Mouse (Mus musculus) ES-E14 (cell line): ENCODE results near the gene Msi2. TPM values are rescaled to one million over a fixed set of nuclear protein-coding genes. Genes with fewer than 3 reads are reported as not detected.

Experiments
- DNase-seq: peaks from one replicate; pipeline ENCODE4 v3.0.0-alpha.2; 2013; ENCODE audit warnings: low read depth, low spot score
- H3K27ac ChIP-seq: 2 replicates; pipeline ENCODE4 v1.5.1; 2012; ENCODE audit warnings: low read depth, mild to moderate bottlenecking, low read length, moderate library complexity, mixed read lengths; ENCODE audit not compliant: poor library complexity, insufficient read depth, severe bottlenecking
- H3K36me3 ChIP-seq: 2 replicates; pipeline ENCODE4 v1.6.1; 2012; ENCODE audit warnings: mild to moderate bottlenecking, low read length, moderate library complexity, mixed read lengths; ENCODE audit not compliant: control insufficient read depth, poor library complexity, insufficient read depth, severe bottlenecking
- H3K4me1 ChIP-seq, 2 experiments: fragments of 150-350 bp in 1 of 2; sonication (generic) in 1 of 2; 2 replicates each; pipeline ENCODE4 v1.6.1; 2012; ENCODE audit warnings: low read length in 2 of 2, mild to moderate bottlenecking in 1 of 2, mixed read lengths in 1 of 2; ENCODE audit not compliant: control insufficient read depth in 2 of 2, insufficient read depth in 2 of 2, poor library complexity in 1 of 2
- H3K4me3 ChIP-seq, 2 experiments: fragments of 150-350 bp in 1 of 2; sonication (generic) in 1 of 2; 2 replicates each; pipeline ENCODE4 v1.5.1; 2012; ENCODE audit warnings: low read length in 2 of 2, low read depth in 1 of 2, mild to moderate bottlenecking in 1 of 2, mixed read lengths in 1 of 2; ENCODE audit not compliant: insufficient read depth in 1 of 2, poor library complexity in 1 of 2, severe bottlenecking in 1 of 2
- H3K9ac ChIP-seq: 2 replicates; pipeline ENCODE4 v1.6.1; 2012; ENCODE audit warnings: low read depth, mild to moderate bottlenecking, low read length, mixed read lengths; ENCODE audit not compliant: poor library complexity, insufficient read depth, severe bottlenecking
- H3K9me3 ChIP-seq: fragments of 150-350 bp; sonication (generic); 2 replicates; pipeline ENCODE4 v1.6.1; 2012; ENCODE audit warnings: low read depth, mild to moderate bottlenecking, low read length; ENCODE audit not compliant: control insufficient read depth, insufficient read depth
- CHD2 ChIP-seq: IDR thresholded peaks from 2 replicates; pipeline ENCODE4 v1.6.1; 2014; ENCODE audit warnings: mild to moderate bottlenecking, low read depth, low read length, inconsistent platforms
- HCFC1 ChIP-seq: IDR thresholded peaks from 2 replicates; pipeline ENCODE4 v1.6.1; 2012; ENCODE audit warnings: low read length, inconsistent platforms, borderline replicate concordance; ENCODE audit not compliant: insufficient read depth
- MAFK ChIP-seq: IDR thresholded peaks from 2 replicates; pipeline ENCODE4 v1.6.1; 2014; ENCODE audit warnings: mild to moderate bottlenecking, low read depth, low read length, inconsistent platforms; ENCODE audit not compliant: insufficient read depth
- ZC3H11A ChIP-seq: IDR thresholded peaks from 2 replicates; pipeline ENCODE4 v1.6.1; 2012; ENCODE audit warnings: low read depth, mild to moderate bottlenecking, inconsistent platforms, low read length, borderline replicate concordance
- ZNF384 ChIP-seq: IDR thresholded peaks from 2 replicates; pipeline ENCODE4 v1.6.1; 2012; ENCODE audit warnings: low read depth, low read length, inconsistent platforms
- in situ Hi-C, 2 experiments: fragments of 600-800 bp; cut with MboI; formaldehyde crosslinking; loops; one replicate each; pipeline ENCODE4 v1.15.1; 2025; ENCODE audit warnings: low sequenced_read_pairs in 2 of 2, inconsistent platforms in 1 of 2; ENCODE audit not compliant: unreplicated experiment in 2 of 2
- total RNA-seq: library from RNA; depleted of rRNA; stranded (reverse); fragments of 300-350 nt; gene quantifications from 2 replicates; pipeline ENCODE4 v1.2.3, GENCODE M21; 2012

Msi2 gene
- total RNA-seq, 1 experiment = 66.4 TPM

DNA sequence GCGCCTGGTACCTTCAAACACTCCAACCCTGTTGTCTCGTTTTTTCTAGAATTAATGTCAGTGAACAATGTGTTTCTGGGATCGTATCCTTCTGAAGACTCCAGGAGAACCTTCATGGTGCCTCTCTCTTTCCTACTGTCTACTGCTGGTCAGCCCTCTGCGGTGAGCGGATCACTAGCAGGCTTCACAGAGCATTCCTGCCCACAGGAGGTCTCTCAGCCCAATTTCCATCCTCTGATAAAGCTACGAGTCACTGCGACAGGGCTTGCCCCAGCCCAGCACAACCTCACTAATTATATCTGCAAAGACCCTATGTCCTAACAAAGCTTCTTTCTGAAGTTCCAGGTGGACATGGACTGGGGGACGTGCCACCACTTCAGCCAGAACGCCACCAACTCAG is 157.7 kb downstream of the Msi2 start:
- Histone ChIP-seq H3K27ac (peak overlapping the region; percentile 32; the same call in 1 of the 2 replicates), H3K9ac (0 out of 2 replicates have a peak overlapping the region, but pooled peaks have one; percentile 31), H3K36me3 (no peaks in the 10 kb centered on the region; the same call in 1 of the 2 replicates), H3K4me1 (peaks cover 35 to 45% of the 10 kb centered on the region in 2 experiments), H3K9me3 (no peaks in the 10 kb centered on the region), H3K4me3 (no peak overlapping the region)
- TF ChIP-seq CHD2 (no peak), ZC3H11A (no peak), HCFC1 (no peak), MAFK (no peak), ZNF384 (no peak)
- in situ Hi-C loops = no loop called here
- DNase-seq = no peak

DNA sequence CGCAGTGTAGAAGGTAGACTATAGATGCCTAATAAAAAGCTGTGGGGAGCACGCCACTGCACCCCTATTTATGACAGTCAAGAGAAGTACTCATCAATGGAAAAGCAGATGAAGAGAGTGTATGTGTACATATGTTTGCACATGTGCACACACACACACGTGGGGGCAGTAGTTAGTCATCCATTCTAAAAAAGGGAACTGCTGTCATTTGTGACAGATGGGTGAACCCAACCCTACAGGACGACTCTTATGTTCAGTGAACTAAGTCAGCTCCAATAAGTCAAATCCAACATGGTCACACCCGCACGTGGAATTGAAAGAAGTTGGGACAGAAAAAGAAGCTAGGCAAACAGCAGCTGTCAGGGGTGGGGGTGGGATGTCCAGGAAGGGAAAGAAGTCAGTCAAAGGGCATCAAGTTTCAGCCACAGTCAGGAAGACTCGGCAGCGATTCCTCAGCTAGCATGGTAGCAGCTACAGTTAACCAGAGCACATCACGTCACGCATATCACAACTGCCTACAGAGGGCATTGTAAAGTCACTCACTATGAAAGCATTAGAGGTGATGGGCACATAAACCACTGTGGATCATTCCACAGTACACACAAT is 158.8 kb downstream of the Msi2 start:
- H3K27ac ChIP-seq = no peak overlapping the region; the same call in 1 of the 2 replicates
- peaks cover 34 to 50% of the 10 kb centered on the region in 2 experiments for H3K4me1 ChIP-seq
- in situ Hi-C loops = no loop called here
- no peaks in the 10 kb centered on the region for H3K9me3 ChIP-seq
- H3K9ac ChIP-seq = no peak overlapping the region
- DNase-seq = no peak
- no peaks in the 10 kb centered on the region for H3K36me3 ChIP-seq
- no peak overlapping the region for H3K4me3 ChIP-seq
- TF ChIP-seq HCFC1 (no peak), ZNF384 (no peak), CHD2 (no peak), ZC3H11A (no peak), MAFK (no peak)

- DNase-seq = no peak
- H3K9me3 ChIP-seq = no peaks in the 10 kb centered on the region
- H3K4me3 ChIP-seq = no peak overlapping the region
- no peaks in the 10 kb centered on the region for H3K36me3 ChIP-seq
- TF ChIP-seq CHD2 (no peak), ZC3H11A (no peak), ZNF384 (no peak), MAFK (no peak), HCFC1 (no peak)
- in situ Hi-C loops = no loop called here
- H3K4me1 ChIP-seq = peaks cover 32 to 54% of the 10 kb centered on the region in 2 experiments
- H3K9ac ChIP-seq = peak overlapping the region; percentile 5; the same call in 1 of the 2 replicates
- peak overlapping the region; percentile 88; the same call in 1 of the 2 replicates for H3K27ac ChIP-seq
Measured at GRCm38 (mm10) chr11:88558731-88559130, 159.6 kb downstream of the Msi2 start.

DNA sequence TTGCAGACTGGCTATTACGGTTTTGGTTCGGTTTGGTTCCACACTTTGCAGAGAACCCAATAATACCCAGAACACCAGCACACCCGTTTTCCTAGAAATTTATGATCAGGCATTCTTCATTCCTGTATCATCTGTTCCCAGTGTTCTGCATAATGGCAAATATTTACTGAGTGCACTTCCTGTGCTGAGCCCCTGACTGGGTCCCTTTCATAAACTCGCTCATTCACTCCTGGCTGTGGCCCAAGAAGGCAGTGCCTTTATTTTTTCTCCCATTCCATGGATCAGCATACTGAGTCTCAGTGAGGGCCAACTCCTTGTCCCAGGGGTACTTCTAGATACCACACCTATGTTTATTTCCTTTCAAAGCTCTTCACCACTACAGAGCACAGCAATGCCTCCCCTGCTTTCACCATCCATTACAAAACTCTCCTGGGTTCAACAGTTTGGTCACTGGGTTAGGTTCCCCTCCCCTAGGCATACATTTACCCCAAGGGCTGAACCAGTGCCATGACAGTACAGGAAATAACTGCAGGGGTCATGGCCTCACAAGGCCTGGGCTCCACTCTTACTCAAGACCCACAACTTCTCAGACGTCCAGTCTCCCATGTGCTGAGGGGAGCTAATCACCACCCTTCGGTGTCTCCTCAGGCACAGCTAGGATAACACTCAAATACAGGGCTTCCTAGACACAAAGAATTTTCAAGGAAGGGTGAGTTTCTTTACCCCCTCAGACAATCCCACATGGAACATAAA is 160.3 kb downstream of the Msi2 start:
- no peaks in the 10 kb centered on the region for H3K9me3 ChIP-seq
- H3K9ac ChIP-seq = no peak overlapping the region; the same call in 1 of the 2 replicates
- H3K4me3 ChIP-seq = no peak overlapping the region
- H3K4me1 ChIP-seq = peaks cover 32 to 60% of the 10 kb centered on the region in 2 experiments
- H3K27ac ChIP-seq = peak overlapping the region; percentile 88; the same call in 1 of the 2 replicates
- no peak for TF ChIP-seq ZNF384
- TF ChIP-seq HCFC1 = no peak
- in situ Hi-C loops = no loop called here
- no peak for DNase-seq
- no peaks in the 10 kb centered on the region for H3K36me3 ChIP-seq
